Mouse (Mus musculus) erythroblast, embryonic 14.5 days (primary cell): ENCODE measurements around the gene Cyp4a10. TPM values are rescaled to one million over a fixed set of nuclear protein-coding genes. Genes with fewer than 3 reads are reported as not detected.
A peak's percentile ranks its signal among the peaks of the same experiment; 100 is the strongest.

ENCODE experiments used
- H3K27me3 ChIP-seq: 2 replicates; pipeline ENCODE4 v1.6.1; 2012; ENCODE audit warnings: inconsistent platforms; ENCODE audit not compliant: control insufficient read depth
- H3K36me3 ChIP-seq: 2 replicates; pipeline ENCODE4 v1.6.1; 2012; ENCODE audit warnings: mild to moderate bottlenecking, inconsistent platforms; ENCODE audit not compliant: control insufficient read depth
- H3K4me1 ChIP-seq: 2 replicates; pipeline ENCODE4 v1.6.1; 2012; ENCODE audit warnings: inconsistent platforms; ENCODE audit not compliant: control insufficient read depth
- H3K4me3 ChIP-seq: replicated peaks from 2 replicates; pipeline ENCODE3; 2012; ENCODE audit warnings: moderate library complexity, mild to moderate bottlenecking, inconsistent platforms
- H3K9me3 ChIP-seq: 2 replicates; pipeline ENCODE4 v1.6.1; 2012; ENCODE audit warnings: low read length, inconsistent platforms, mixed read lengths; ENCODE audit not compliant: control insufficient read depth
- GATA1 ChIP-seq: IDR thresholded peaks from 2 replicates; pipeline ENCODE4 v1.6.1; 2012; ENCODE audit warnings: low read length, inconsistent platforms, mixed read lengths
- TAL1 ChIP-seq: IDR thresholded peaks from 3 replicates; pipeline ENCODE4 v1.6.1; 2012; ENCODE audit warnings: low read length, inconsistent platforms, mixed read lengths
- polyA plus RNA-seq: library from polyadenylated mRNA; stranded (reverse); fragments of >175 nt; gene quantifications from 2 replicates; pipeline ENCODE4 v1.2.3, GENCODE M21; 2012

Cyp4a10 gene
- polyA plus RNA-seq, 1 experiment: not detected

GRCm38 (mm10) chr4:115583036-115583435 is 65.0 kb downstream of the Cyp4a10 start:
- Histone ChIP-seq H3K36me3 (no peaks in the 10 kb centered on the region; the same call in none of the 2 replicates), H3K4me3 (peak overlapping the region; percentile 39), H3K27me3 (no peaks in the 10 kb centered on the region), H3K4me1 (peaks cover 14% of the 10 kb centered on the region), H3K9me3 (peaks cover 12% of the 10 kb centered on the region)
- peak; percentile 70 for TF ChIP-seq GATA1
- peak; percentile 86 for TF ChIP-seq TAL1

Other genes starting within 250 kb of the Cyp4a10 start
- gene Cyp4a12a, start 219.2 kb upstream of the Cyp4a10 start, polyA plus RNA-seq: not detected in 2 replicates
- gene Cyp4a12b, start 106.6 kb upstream of the Cyp4a10 start, polyA plus RNA-seq: not detected in 2 replicates
- gene Cyp4a30b, start 65.7 kb upstream of the Cyp4a10 start, polyA plus RNA-seq: not detected in 2 replicates
- not detected in 2 replicates for gene Cyp4a14, start 22.1 kb upstream of the Cyp4a10 start, polyA plus RNA-seq
- not detected in 2 replicates for gene Cyp4a31, start 45.4 kb downstream of the Cyp4a10 start, polyA plus RNA-seq
- gene Cyp4a32, start 82.7 kb downstream of the Cyp4a10 start, polyA plus RNA-seq: not detected in 2 replicates
- 0.04 TPM in 1 of 2 replicates, not detected in the other for gene Cyp4b1, start 129.5 kb downstream of the Cyp4a10 start, polyA plus RNA-seq
- gene Efcab14, start 219.5 kb downstream of the Cyp4a10 start, polyA plus RNA-seq: 0.58 and 0.59 TPM in 2 replicates